Mouse (Mus musculus) right cerebral cortex, postnatal 10 days (tissue): Measurements from ENCODE around the gene Itga2b.
A peak's percentile ranks its signal among the peaks of the same experiment; 100 is the strongest.

Experiments
- DNase-seq, 2 experiments: peaks; one replicate each; pipeline ENCODE4 v3.0.0; 2021; ENCODE audit warnings: low spot score in 2 of 2

The Itga2b gene

GRCm38 (mm10) chr11:102469648-102470357, at the start of gene Itga2b:
Itga2b (minus strand) TSS chr11:102470122.
- DNase-seq, result peak in 1 of 2 experiments; percentile 16

GRCm38 (mm10) chr11:102514793-102515424, 45.0 kb upstream of the Itga2b start:
- no peak for DNase-seq

DNA sequence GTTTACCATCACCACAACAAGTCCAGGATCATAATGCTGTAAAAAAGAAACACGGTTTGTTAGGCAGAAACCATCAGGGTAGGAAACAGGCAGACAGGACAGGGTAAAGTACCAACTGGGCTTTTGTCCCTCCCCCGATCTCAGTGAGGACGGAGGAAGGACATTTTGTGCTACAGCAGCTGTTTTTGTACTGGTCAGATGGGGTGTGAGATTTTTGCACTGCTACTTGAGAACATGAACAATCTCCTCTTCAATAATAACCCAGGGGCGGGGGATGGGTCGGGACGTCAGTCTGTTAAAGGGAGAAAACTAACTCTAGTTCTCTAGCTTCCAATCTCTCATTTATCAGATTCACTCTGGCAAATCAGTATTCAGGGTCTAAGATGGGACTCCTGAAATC, 40.3 kb upstream of the Itga2b start:
- DNase-seq, result no peak

DNA sequence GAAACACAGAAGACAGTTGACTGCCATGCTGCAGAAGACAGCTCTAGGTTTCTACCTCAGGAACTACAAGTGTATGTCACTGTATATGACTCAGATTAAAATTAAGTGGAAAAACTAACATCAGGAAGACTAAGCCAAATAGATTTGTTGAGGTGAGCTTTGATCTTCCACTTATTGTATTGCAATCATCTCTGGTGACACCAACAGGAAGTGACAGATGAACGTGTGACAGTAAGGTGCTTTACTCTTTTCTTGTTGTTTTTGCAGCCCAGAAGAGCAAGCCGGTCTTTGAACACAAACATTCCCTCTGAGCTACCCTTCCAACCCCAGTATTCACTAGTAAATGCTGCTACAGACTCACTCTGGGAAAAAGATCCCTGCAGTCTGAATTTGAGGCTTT, 26.8 kb upstream of the Itga2b start:
- DNase-seq, result no peak

DNA sequence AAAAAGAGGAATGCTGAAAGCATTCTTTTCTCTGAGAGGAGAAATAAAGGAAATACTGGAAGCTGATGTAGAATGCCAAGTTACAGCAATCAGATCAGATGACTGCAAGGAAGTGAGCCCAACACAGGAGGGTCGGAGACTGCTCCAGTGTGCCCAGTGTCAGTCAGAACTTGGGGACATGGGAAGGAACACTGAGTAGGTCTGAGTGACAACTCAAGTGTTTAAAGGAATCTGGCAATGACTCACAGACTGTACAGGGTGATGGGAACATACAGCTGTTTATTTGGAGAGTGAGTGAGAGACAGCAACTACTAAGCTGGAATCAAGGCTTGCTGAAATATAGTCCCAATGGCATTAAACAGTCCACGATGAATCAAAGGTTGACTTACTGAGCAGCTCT, 26.3 kb upstream of the Itga2b start:
- DNase-seq, result no peak

- DNase-seq, result no peak
Measured at GRCm38 (mm10) chr11:102495742-102496141, 25.8 kb upstream of the Itga2b start.

DNA sequence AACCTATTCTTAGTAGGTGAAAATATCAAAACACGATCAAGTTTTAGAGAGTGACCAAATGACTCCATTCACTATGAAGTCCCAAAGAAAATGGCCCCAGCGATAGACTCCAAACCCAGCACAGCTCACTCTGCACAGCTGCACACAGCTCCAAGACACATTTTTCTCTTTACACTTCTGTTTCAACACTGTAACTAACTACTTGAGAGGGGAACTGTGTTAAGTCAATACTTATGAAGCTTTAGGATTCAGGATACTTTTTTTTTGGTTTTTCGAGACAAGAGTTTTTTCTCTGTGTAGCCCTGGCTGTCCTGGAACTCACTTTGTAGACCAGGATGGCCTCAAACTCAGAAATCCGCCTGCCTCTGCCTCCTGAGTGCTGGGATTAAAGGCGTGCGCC, 25.2 kb upstream of the Itga2b start:
- no peak for DNase-seq

DNA sequence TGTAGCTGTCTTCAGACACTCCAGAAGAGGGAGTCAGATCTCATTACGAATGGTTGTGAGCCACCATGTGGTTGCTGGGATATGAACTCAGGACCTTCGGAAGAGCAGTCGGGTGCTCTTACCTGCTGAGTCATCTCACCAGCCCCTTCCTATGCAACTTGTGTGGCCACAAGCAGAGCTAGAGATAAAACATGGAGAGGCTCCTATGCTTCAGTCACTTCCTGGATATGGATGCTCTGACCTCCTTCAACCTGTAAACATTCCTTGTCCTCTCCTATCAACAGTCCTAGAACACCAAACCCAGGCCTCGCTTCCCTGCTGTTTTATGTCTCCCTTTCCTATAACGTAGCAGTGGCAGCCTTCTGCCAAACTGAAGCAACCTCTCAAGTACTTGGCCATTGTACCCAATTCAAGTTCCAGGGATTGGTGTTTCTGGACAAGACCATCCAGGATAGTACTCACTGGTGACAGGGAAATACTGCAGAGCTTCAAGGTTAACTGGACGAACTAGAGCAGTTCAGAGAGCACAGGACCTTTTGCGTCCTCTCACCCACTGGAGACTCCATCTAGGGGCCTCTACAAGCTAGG, 24.2 kb upstream of the Itga2b start:
- DNase-seq, result no peak

DNA sequence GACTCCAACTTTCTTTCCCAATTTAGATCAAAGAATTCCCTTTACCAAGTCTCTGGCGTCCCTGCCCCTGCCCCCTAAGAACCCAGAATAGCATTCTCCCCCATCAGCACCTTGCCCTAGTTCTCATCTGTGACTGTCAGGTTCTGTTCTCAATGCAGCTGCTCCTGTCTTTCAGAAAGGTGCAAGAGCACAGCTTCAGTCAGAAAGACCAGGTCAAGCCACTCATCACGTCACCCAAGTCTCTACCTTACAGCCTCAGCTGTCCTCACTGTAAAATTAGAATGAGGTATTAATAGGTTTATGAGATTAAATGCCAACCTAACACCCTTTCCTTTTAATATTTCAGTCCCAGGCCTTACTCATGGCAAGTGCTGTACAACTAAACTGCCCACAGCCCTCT, 23.3 kb upstream of the Itga2b start:
- DNase-seq, result no peak

DNA sequence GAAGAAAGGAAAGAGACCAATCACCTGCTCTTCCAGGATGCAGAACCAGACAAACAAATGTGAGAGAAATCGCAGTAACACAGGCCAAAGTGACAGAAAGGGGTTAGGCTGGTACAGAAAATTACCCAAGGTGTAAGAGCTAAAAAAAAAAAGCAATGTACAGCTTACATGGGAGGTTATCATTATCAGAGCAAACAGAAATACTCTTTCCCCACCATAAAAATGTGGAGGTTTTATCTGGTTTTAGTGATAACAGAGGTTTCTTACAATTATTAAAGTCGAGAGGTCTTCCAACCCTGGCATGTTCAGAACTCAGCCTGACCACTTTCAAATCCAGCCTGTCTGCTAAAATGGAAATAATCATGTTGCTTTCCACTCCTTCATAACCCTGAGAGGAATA, 18.0 kb upstream of the Itga2b start:
- DNase-seq, result no peak

DNA sequence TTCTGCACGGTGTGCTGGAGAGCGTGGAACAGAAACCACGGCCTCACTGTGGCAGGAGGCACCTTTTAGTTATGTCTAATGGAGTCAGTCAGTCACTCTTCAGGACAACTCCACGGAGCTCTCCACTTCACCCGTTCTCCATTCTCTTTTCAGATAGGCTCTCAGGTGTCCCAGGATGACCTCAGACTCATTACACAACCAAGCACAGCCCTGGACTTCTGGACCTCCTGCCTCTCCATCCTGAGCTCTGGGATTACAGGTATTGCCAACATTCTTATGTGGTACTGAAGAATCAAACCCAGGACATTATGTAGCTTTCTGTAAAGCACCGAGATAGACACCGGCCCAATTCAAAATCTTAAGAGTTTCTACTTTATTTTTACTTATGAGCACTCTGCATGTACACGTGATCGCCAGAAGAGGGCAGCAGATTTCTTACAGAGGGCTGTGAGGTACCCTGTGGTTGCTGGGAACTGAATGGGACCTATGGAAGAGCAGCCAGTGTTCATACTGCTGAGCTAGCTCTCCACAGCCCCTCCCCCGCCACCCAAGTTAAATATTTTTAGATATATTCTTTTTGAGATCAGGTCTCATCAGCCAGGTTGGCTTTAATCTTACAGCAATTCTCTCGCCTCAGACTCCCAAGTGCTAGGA, 16.9 kb upstream of the Itga2b start:
- peak; percentile 55 to 61 for DNase-seq

- DNase-seq, result no peak
Measured at GRCm38 (mm10) chr11:102481779-102482178, 11.9 kb upstream of the Itga2b start.

GRCm38 (mm10) chr11:102480897-102481296, 11.0 kb upstream of the Itga2b start:
- no peak for DNase-seq

GRCm38 (mm10) chr11:102480111-102480510, 10.2 kb upstream of the Itga2b start:
- no peak for DNase-seq

DNA sequence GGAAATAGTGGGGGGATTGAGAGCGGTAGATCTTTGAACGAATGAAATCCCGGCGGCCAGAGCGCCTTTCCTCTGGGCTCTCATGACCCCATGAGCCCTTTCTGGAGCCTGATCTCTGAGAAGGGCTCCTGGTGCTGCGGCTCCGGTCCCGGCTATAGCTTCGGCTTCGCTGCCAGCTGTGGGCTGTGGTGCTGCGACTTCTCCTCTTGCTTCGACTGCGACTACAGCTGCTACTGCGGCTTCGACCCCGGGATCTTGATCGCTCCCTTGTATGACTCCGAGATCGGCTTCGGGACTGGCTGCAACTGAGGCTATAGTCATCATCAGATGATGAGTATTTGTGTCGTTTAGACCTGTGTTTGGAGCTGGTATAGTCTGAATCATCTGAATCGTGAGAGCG, 9.7 kb upstream of the Itga2b start:
- no peak for DNase-seq

- no peak for DNase-seq
Measured at GRCm38 (mm10) chr11:102478671-102479070, 8.7 kb upstream of the Itga2b start.

DNA sequence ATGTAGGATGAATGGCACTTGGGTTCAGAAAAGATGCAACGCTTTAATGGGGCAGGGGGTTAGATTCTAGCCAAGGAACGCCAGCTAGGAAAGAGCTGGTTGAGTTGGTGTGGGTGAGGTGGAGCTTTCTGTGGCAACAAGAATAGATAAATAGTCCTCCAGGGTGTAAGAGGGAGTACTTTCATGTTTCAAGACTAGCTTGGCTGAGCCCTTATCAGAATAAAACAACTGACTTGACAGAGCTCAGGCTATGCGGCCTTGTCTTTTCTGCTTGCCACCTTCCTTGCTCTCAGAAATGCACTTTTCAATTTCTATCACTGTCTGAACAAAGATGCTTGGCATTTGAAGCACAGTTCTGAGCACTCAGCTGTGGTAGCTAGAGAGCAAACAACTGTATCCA, 5.1 kb upstream of the Itga2b start:
- no peak for DNase-seq

- peak; percentile 95 for DNase-seq
Measured at GRCm38 (mm10) chr11:102467041-102467631, 2.8 kb downstream of the Itga2b start.

GRCm38 (mm10) chr11:102465713-102466436, 4.0 kb downstream of the Itga2b start:
- DNase-seq, result peak; percentile 78 to 83

DNA sequence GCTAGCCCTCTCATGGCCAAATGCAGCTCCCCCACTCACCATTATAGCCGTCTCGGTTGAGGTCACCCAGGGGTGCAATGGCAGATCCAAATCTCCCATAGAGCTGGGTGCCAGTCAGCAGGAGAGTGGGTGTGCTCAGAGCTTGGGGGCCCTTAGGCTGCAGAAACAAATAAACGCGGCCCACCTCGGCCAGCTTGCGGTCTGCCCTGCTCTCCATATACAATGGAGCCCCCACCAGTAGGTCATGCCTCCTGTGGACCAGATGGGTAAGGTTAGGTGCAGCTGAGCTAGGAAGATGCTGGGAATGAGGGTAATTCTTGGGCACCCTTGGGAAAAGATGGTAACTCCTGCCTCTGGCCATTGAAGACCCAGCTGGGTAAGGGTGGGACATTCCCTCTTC, 5.0 kb downstream of the Itga2b start:
- DNase-seq, result no peak

GRCm38 (mm10) chr11:102461764-102462163, 8.2 kb downstream of the Itga2b start:
- no peak for DNase-seq

DNA sequence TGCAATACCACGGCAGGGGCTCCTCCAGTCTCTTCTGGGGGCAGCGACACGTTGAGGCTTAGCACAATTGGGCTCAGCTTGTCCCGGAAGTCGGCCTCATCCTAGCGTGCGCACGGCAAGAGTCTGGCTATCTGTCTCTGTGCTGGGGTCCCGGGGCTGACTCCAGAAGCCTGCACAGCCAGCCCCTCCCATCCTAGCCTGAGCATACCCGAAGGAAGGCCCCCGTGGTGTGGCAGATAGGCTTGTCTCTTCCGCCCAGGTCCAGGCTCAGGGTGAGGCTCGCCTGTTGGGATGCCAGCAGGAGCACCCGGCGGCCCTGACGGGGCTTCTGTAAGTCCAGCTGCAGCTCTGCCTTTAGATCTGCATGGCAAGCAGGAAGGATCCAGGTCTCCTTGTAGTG, 9.4 kb downstream of the Itga2b start:
- DNase-seq, result peak in 1 of 2 experiments; percentile 15
